10 mouse cellular contexts compared by ENCODE assay signal in the genomic region with DNA sequence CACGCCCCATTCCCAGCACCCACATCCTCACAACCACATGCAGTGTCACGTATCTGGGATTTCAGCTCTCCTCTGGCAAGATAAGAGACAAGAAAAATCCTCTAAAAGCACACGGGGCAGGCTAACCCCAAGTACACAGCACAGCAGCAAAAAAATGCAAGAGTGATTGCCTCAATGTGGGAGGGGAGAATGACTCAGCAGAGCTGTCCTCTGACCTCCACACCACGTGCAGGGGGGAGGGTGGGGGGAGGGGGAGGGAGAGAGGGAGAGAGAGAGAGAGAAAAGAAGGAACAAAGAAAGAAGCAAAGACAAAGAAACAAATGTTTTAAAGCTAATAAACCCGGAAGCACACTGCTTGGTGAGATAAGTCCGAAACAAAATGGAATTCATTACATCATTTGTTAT. TPM values are rescaled to one million over a fixed set of nuclear protein-coding genes. Genes with fewer than 3 reads are reported as not detected.
DNase-seq lines count a peak whose midpoint lies in the region; ATAC-seq and TF ChIP-seq lines count a peak whose summit lies in the region.
"Had no signal": no experiment of that assay in that cellular context is flagged by ENCODE, and none has a peak within 500 bp of the region (broad histone marks: within the 10 kb centered on the region; RNA-seq: fewer than 3 reads in every experiment).

No protein-coding gene starts in this region.

- ATAC-seq in lung, embryonic 14.5 days (ENCODE audit: insufficient read depth) = peak; percentile 55; the same call in 1 of the 2 replicates
- no peak for ATAC-seq in activated CD4-positive, CD25-positive, alpha-beta regulatory T cell, adult 4 months
- ATAC-seq in cerebellum, adult (ENCODE audit: insufficient number of reproducible peaks, low FRiP score, low TSS enrichment) = no peak

- H3K4me1 ChIP-seq in lung, embryonic 14.5 days (ENCODE audit: insufficient read depth) = no peaks in the 10 kb centered on the region
- peaks cover 33% of the 10 kb centered on the region for H3K4me1 ChIP-seq in embryonic facial prominence, embryonic 10.5 days
- H3K4me1 ChIP-seq: neural tube, embryonic 13.5 days had no signal

- no peaks in the 10 kb centered on the region for H3K27me3 ChIP-seq in lung, embryonic 14.5 days (ENCODE audit: insufficient read depth, low read length)
- H3K27me3 ChIP-seq in embryonic facial prominence, embryonic 10.5 days (replicated peaks; ENCODE audit: low read depth, poor library complexity, severe bottlenecking) = no peaks in the 10 kb centered on the region
- H3K27me3 ChIP-seq: embryonic facial prominence, embryonic 15.5 days; neural tube, embryonic 13.5 days had no signal

- TF ChIP-seq CTCF in lung, embryonic 14.5 days (IDR thresholded peaks at IDR 0.05; ENCODE audit: low read depth) = no peak

- DNase-seq in lung, embryonic 14.5 days = peak; percentile 50
- DNase-seq in lung, postnatal 14 days = no peak
- DNase-seq in MN1 (ENCODE audit: low spot score) = peak; percentile 59
- peak; percentile 72 for DNase-seq in embryonic facial prominence, embryonic 10.5 days (ENCODE audit: low spot score)
- peak; percentile 26 for DNase-seq in lung, postnatal 25 days (ENCODE audit: low spot score)
- DNase-seq in left cerebral cortex, postnatal 10 days (ENCODE audit: extremely low spot score in 1 of 2, low spot score in 2 of 2) = no peak

- no peaks in the 10 kb centered on the region for H3K36me3 ChIP-seq in lung, embryonic 14.5 days (ENCODE audit: insufficient read depth)
- H3K36me3 ChIP-seq in embryonic facial prominence, embryonic 10.5 days (replicated peaks) = no peaks in the 10 kb centered on the region
- H3K36me3 ChIP-seq: embryonic facial prominence, embryonic 15.5 days; neural tube, embryonic 13.5 days had no signal

- H3K9ac ChIP-seq in lung, embryonic 14.5 days = no peak overlapping the region
- H3K9ac ChIP-seq: embryonic facial prominence, embryonic 15.5 days; neural tube, embryonic 13.5 days had no signal

- WGBS in lung, embryonic 14.5 days = 18% methylated on average over 6 of the region's 6 CpGs
- WGBS in embryonic facial prominence, embryonic 10.5 days = 43% methylated on average over 6 of the region's 6 CpGs

- H3K9me3 ChIP-seq in lung, embryonic 14.5 days (ENCODE audit: low read depth, low read length) = no peaks in the 10 kb centered on the region
- H3K9me3 ChIP-seq in embryonic facial prominence, embryonic 10.5 days = no peaks in the 10 kb centered on the region
- H3K9me3 ChIP-seq: embryonic facial prominence, embryonic 15.5 days; neural tube, embryonic 13.5 days had no signal

- no peak overlapping the region for H3K4me2 ChIP-seq in lung, embryonic 14.5 days
- H3K4me2 ChIP-seq: embryonic facial prominence, embryonic 15.5 days; neural tube, embryonic 13.5 days had no signal

- intact Hi-C loops in left cerebral cortex, postnatal 10 days (cut with DNase I) = no loop called here

- no peak overlapping the region for H3K27ac ChIP-seq in lung, embryonic 14.5 days (ENCODE audit: low read depth)
- H3K27ac ChIP-seq in embryonic facial prominence, embryonic 10.5 days (replicated peaks) = peak overlapping the region; percentile 65
- H3K27ac ChIP-seq: embryonic facial prominence, embryonic 15.5 days; neural tube, embryonic 13.5 days had no signal

- no peak overlapping the region for H3K4me3 ChIP-seq in lung, embryonic 14.5 days (ENCODE audit: low read depth, low read length)
- no peak overlapping the region for H3K4me3 ChIP-seq in embryonic facial prominence, embryonic 10.5 days
- H3K4me3 ChIP-seq: embryonic facial prominence, embryonic 15.5 days; neural tube, embryonic 13.5 days had no signal

RNA-seq across cellular contexts. Expression of gene Gm9844, which starts 11.1 kb away (rescaled TPM):
- polyA plus RNA-seq in lung, embryonic 14.5 days (2014; fragmentation: Nextera tagmentation; extraction: Ambion mirVana) = 23.5 and 25.5 TPM in 2 replicates
- 14.4 and 18.5 TPM in 2 replicates for polyA plus RNA-seq in embryonic facial prominence, embryonic 10.5 days (2016; fragmentation: Nextera tagmentation; extraction: Ambion mirVana)
- 1 to 10 TPM in 1 of 2 experiments, not detected in 1; 3.8 TPM for total RNA-seq in left cerebral cortex, postnatal 10 days (2021)
- 10 to 100 TPM; 17.0 to 65.7 TPM for polyA plus RNA-seq in activated CD4-positive, CD25-positive, alpha-beta regulatory T cell, adult 4 months (2017; shearing (Covaris generic))

RNA-seq across cellular contexts. Expression of gene Lypd4, which starts 18.8 kb away (rescaled TPM):
- polyA plus RNA-seq in lung, embryonic 14.5 days (2014; fragmentation: Nextera tagmentation; extraction: Ambion mirVana) = not detected in 2 replicates
- polyA plus RNA-seq in embryonic facial prominence, embryonic 10.5 days (2016; fragmentation: Nextera tagmentation; extraction: Ambion mirVana) = not detected in 2 replicates
- total RNA-seq in left cerebral cortex, postnatal 10 days (2021) = not detected
- polyA plus RNA-seq in activated CD4-positive, CD25-positive, alpha-beta regulatory T cell, adult 4 months (2017; shearing (Covaris generic)) = not detected
- polyA plus RNA-seq: embryonic facial prominence, embryonic 15.5 days; neural tube, embryonic 13.5 days had no signal

RNA-seq across cellular contexts. Expression of gene Dmrtc2, which starts 19.0 kb away (rescaled TPM):
- polyA plus RNA-seq in lung, embryonic 14.5 days (2014; fragmentation: Nextera tagmentation; extraction: Ambion mirVana) = not detected in 2 replicates
- polyA plus RNA-seq in embryonic facial prominence, embryonic 10.5 days (2016; fragmentation: Nextera tagmentation; extraction: Ambion mirVana) = not detected in 2 replicates
- not detected for total RNA-seq in left cerebral cortex, postnatal 10 days (2021)
- polyA plus RNA-seq in activated CD4-positive, CD25-positive, alpha-beta regulatory T cell, adult 4 months (2017; shearing (Covaris generic)) = not detected
- polyA plus RNA-seq: neural tube, embryonic 13.5 days had no signal

RNA-seq across cellular contexts. Expression of gene Rps19, which starts 33.3 kb away (rescaled TPM):
- 3,015 and 3,069 TPM in 2 replicates for polyA plus RNA-seq in lung, embryonic 14.5 days (2014; fragmentation: Nextera tagmentation; extraction: Ambion mirVana)
- polyA plus RNA-seq in embryonic facial prominence, embryonic 10.5 days (2016; fragmentation: Nextera tagmentation; extraction: Ambion mirVana) = 2,181 and 2,235 TPM in 2 replicates
- 100 to 1,000 TPM; 577 to 615 TPM for total RNA-seq in left cerebral cortex, postnatal 10 days (2021)
- polyA plus RNA-seq in activated CD4-positive, CD25-positive, alpha-beta regulatory T cell, adult 4 months (2017; shearing (Covaris generic)) = over 10,000 TPM; 11,194 to 11,919 TPM

RNA-seq across cellular contexts. Expression of gene Cd79a, which starts 46.3 kb away (rescaled TPM):
- polyA plus RNA-seq in lung, embryonic 14.5 days (2014; fragmentation: Nextera tagmentation; extraction: Ambion mirVana) = 0.16 and 0.24 TPM in 2 replicates
- polyA plus RNA-seq in embryonic facial prominence, embryonic 10.5 days (2016; fragmentation: Nextera tagmentation; extraction: Ambion mirVana) = 0.26 and 0.40 TPM in 2 replicates
- under 1 TPM; 0.30 TPM for total RNA-seq in left cerebral cortex, postnatal 10 days (2021)
- 10 to 100 TPM in 1 of 2 experiments, 1 to 10 TPM in 1; 1.7 to 22.3 TPM for polyA plus RNA-seq in activated CD4-positive, CD25-positive, alpha-beta regulatory T cell, adult 4 months (2017; shearing (Covaris generic))

Comparison
In these comparisons a context has a peak if more than half of its experiments do, and no peak if none do; other contexts are left out.
1. DNase-seq: peak in lung, embryonic 14.5 days (single experiment), MN1 (single experiment), embryonic facial prominence, embryonic 10.5 days (single experiment) and lung, postnatal 25 days (single experiment); none in lung, postnatal 14 days (single experiment) and left cerebral cortex, postnatal 10 days (0 of 2).